Mouse (Mus musculus) MEL (cell line): ENCODE results near the gene Bbof1. TPM values are rescaled to one million over a fixed set of nuclear protein-coding genes. Genes with fewer than 3 reads are reported as not detected.

Source experiments
- DNase-seq: peaks from one replicate; pipeline ENCODE4 v3.0.0; 2011; ENCODE audit warnings: low read depth, low spot score
- H3K27ac ChIP-seq: 2 replicates; pipeline ENCODE4 v1.5.1; 2012; ENCODE audit warnings: low read depth, mild to moderate bottlenecking, control low read depth, low read length, moderate library complexity; ENCODE audit not compliant: control insufficient read depth
- H3K27me3 ChIP-seq, 2 experiments: fragments of 150-350 bp in 1 of 2; sonication (generic) in 1 of 2; 2 replicates each; pipeline ENCODE4 v1.6.1; 2012; ENCODE audit warnings: low read length in 2 of 2, mild to moderate bottlenecking in 2 of 2, improper control_type of control experiment in 1 of 2, moderate library complexity in 1 of 2; ENCODE audit not compliant: insufficient read depth in 2 of 2, control insufficient read depth in 1 of 2
- H3K36me3 ChIP-seq, 2 experiments: 2 replicates each; pipeline ENCODE4 v1.6.1; 2012 to 2014; ENCODE audit warnings: low read length in 2 of 2, improper control_type of control experiment in 1 of 2, inconsistent platforms in 1 of 2, mild to moderate bottlenecking in 1 of 2; ENCODE audit not compliant: insufficient read depth in 2 of 2, control insufficient read depth in 1 of 2
- H3K4me1 ChIP-seq, 2 experiments: fragments of 150-350 bp in 1 of 2; sonication (generic) in 1 of 2; 2 replicates each; pipeline ENCODE4 v1.6.1; 2012; ENCODE audit warnings: low read length in 2 of 2, improper control_type of control experiment in 1 of 2, mild to moderate bottlenecking in 1 of 2; ENCODE audit not compliant: insufficient read depth in 2 of 2, control insufficient read depth in 1 of 2
- H3K4me3 ChIP-seq, 2 experiments: fragments of 150-350 bp in 1 of 2; sonication (generic) in 1 of 2; 2 replicates each; pipeline ENCODE4 v1.5.1; 2012; ENCODE audit warnings: low read depth in 2 of 2, low read length in 2 of 2, mild to moderate bottlenecking in 2 of 2, moderate library complexity in 2 of 2, control low read depth in 1 of 2, improper control_type of control experiment in 1 of 2; ENCODE audit not compliant: control insufficient read depth in 1 of 2, insufficient read depth in 1 of 2
- H3K79me2 ChIP-seq: 2 replicates; pipeline ENCODE4 v1.6.1; 2012; ENCODE audit warnings: mild to moderate bottlenecking, low read length, moderate library complexity; ENCODE audit not compliant: control insufficient read depth, poor library complexity, insufficient read depth
- H3K9ac ChIP-seq: 2 replicates; pipeline ENCODE4 v1.6.1; 2012; ENCODE audit warnings: low read depth, mild to moderate bottlenecking, control low read depth, low read length, moderate library complexity; ENCODE audit not compliant: control insufficient read depth, poor library complexity, severe bottlenecking
- H3K9me3 ChIP-seq: fragments of 150-350 bp; sonication (generic); replicated peaks from 2 replicates; pipeline ENCODE4 v1.6.1; 2012; ENCODE audit warnings: mild to moderate bottlenecking, low read length, improper control_type of control experiment, moderate library complexity; ENCODE audit not compliant: insufficient read depth
- BHLHE40 ChIP-seq: IDR thresholded peaks from 2 replicates; pipeline ENCODE4 v1.6.1; 2012; ENCODE audit warnings: low read depth, mild to moderate bottlenecking, inconsistent platforms, low read length, improper control_type of control experiment, borderline replicate concordance
- E2F4 ChIP-seq: IDR thresholded peaks from 2 replicates; pipeline ENCODE4 v1.6.1; 2011; ENCODE audit warnings: low read depth, low read length, improper control_type of control experiment, borderline replicate concordance
- ETS1 ChIP-seq: IDR thresholded peaks from 2 replicates; pipeline ENCODE4 v1.6.1; 2012; ENCODE audit warnings: low read depth, mild to moderate bottlenecking, inconsistent platforms, low read length, improper control_type of control experiment, moderate library complexity
- JUND ChIP-seq: IDR thresholded peaks from 2 replicates; pipeline ENCODE4 v1.6.1; 2011; ENCODE audit warnings: low read depth, mild to moderate bottlenecking, improper control_type of control experiment, low read length
- MEF2A ChIP-seq: IDR thresholded peaks from 2 replicates; pipeline ENCODE4 v1.6.1; 2014; ENCODE audit warnings: low read depth, mild to moderate bottlenecking, inconsistent platforms, low read length, improper control_type of control experiment; ENCODE audit not compliant: poor library complexity, insufficient replicate concordance, severe bottlenecking; ENCODE audit errors: extremely low read depth
- MXI1 ChIP-seq: IDR thresholded peaks from 2 replicates; pipeline ENCODE4 v1.6.1; 2011; ENCODE audit warnings: mild to moderate bottlenecking, low read depth, low read length, improper control_type of control experiment
- MYB ChIP-seq: IDR thresholded peaks from 2 replicates; pipeline ENCODE4 v1.6.1; 2011; ENCODE audit warnings: mild to moderate bottlenecking, low read depth, low read length, improper control_type of control experiment
- POLR2A ChIP-seq, 2 experiments: IDR thresholded peaks; 2 replicates each; pipeline ENCODE4 v1.6.1; 2011 to 2012; ENCODE audit warnings: low read length in 2 of 2, mild to moderate bottlenecking in 2 of 2, control low read depth in 1 of 2, improper control_type of control experiment in 1 of 2, low read depth in 1 of 2, moderate library complexity in 1 of 2; ENCODE audit not compliant: control insufficient read depth in 1 of 2, insufficient read depth in 1 of 2, poor library complexity in 1 of 2
- POLR2AphosphoS5 ChIP-seq: IDR thresholded peaks from 2 replicates; pipeline ENCODE4 v1.6.1; 2012; ENCODE audit warnings: low read depth, borderline replicate concordance, mild to moderate bottlenecking, inconsistent platforms, low read length, moderate library complexity, mixed read lengths
- SIN3A ChIP-seq: IDR thresholded peaks from 2 replicates; pipeline ENCODE4 v1.6.1; 2012; ENCODE audit warnings: low read length, improper control_type of control experiment, inconsistent platforms
- TAL1 ChIP-seq: IDR thresholded peaks from 2 replicates; pipeline ENCODE4 v1.6.1; 2012; ENCODE audit warnings: mild to moderate bottlenecking, inconsistent platforms, low read length, moderate library complexity, mixed read lengths
- UBTF ChIP-seq: IDR thresholded peaks from 2 replicates; pipeline ENCODE4 v1.6.1; 2012; ENCODE audit warnings: low read depth, mild to moderate bottlenecking, inconsistent platforms, low read length, improper control_type of control experiment, moderate library complexity, borderline replicate concordance; ENCODE audit not compliant: insufficient read depth
- USF1 ChIP-seq: IDR thresholded peaks from 2 replicates; pipeline ENCODE4 v1.6.1; 2014; ENCODE audit warnings: low read depth, mild to moderate bottlenecking, inconsistent platforms, low read length, improper control_type of control experiment, moderate library complexity
- USF2 ChIP-seq, 2 experiments: IDR thresholded peaks; 2 replicates each; pipeline ENCODE4 v1.6.1; 2011 to 2012; ENCODE audit warnings: improper control_type of control experiment in 2 of 2, low read length in 2 of 2, borderline replicate concordance in 1 of 2, inconsistent platforms in 1 of 2, low read depth in 1 of 2, mild to moderate bottlenecking in 1 of 2; ENCODE audit not compliant: insufficient read depth in 1 of 2
- ZC3H11A ChIP-seq: IDR thresholded peaks from 2 replicates; pipeline ENCODE4 v1.6.1; 2012; ENCODE audit warnings: low read depth, mild to moderate bottlenecking, inconsistent platforms, low read length, improper control_type of control experiment
- polyA plus RNA-seq, 2 experiments: library from polyadenylated mRNA; stranded (reverse) in 1 of 2; unstranded in 1 of 2; fragments of >175 nt in 1 of 2; fragments of >200 nt in 1 of 2; gene quantifications; 2 replicates each; pipeline versions ENCODE4 v1.2.1 to v1.2.4; 2012; ENCODE audit warnings: low replicate concordance in 2 of 2, low read depth in 1 of 2; ENCODE audit not compliant: insufficient read length in 2 of 2, insufficient read depth in 1 of 2, missing spikeins in 1 of 2
- total RNA-seq: library from RNA; depleted of rRNA; stranded (reverse); fragments of 300-350 nt; gene quantifications from 2 replicates; pipeline ENCODE4 v1.2.3, GENCODE M21; 2012

Gene Bbof1
- total and polyA plus RNA-seq, 3 experiments: 0.81 to 1.3 TPM; not detected in 1

GRCm38 (mm10) chr12:84373831-84374481, 34.9 kb upstream of the Bbof1 start:
- no peak overlapping the region for H3K9ac ChIP-seq
- no peak for DNase-seq
- no peaks in the 10 kb centered on the region for H3K4me1 ChIP-seq
- TF ChIP-seq POLR2A (IDR thresholded peaks at IDR 0.05; ENCODE audit: control insufficient read depth in 1 of 2, insufficient read depth in 1 of 2, low read depth in 1 of 2, low read length in 2 of 2, poor library complexity in 1 of 2) (no peak), USF1 (no peak), TAL1 (no peak), JUND (no peak), ETS1 (no peak)
- H3K27ac ChIP-seq: no peak overlapping the region
- no peaks in the 10 kb centered on the region for H3K79me2 ChIP-seq
- no peaks in the 10 kb centered on the region for H3K27me3 ChIP-seq
- no peak overlapping the region for H3K4me3 ChIP-seq
- no peaks in the 10 kb centered on the region for H3K9me3 ChIP-seq
- peaks cover 0 to 4% of the 10 kb centered on the region in 2 experiments; a peak in 1 of 4 replicates for H3K36me3 ChIP-seq

GRCm38 (mm10) chr12:84382369-84382768, 26.5 kb upstream of the Bbof1 start:
- H3K9me3 ChIP-seq: no peaks in the 10 kb centered on the region
- TF ChIP-seq POLR2A (IDR thresholded peaks at IDR 0.05; ENCODE audit: control insufficient read depth in 1 of 2, insufficient read depth in 1 of 2, low read depth in 1 of 2, low read length in 2 of 2, poor library complexity in 1 of 2): no peak
- no peak for TF ChIP-seq USF2 (IDR thresholded peaks at IDR 0.05; ENCODE audit: borderline replicate concordance in 1 of 2, insufficient read depth in 1 of 2, low read depth in 1 of 2, low read length in 2 of 2)
- no peak for TF ChIP-seq MXI1
- TF ChIP-seq BHLHE40: no peak
- no peak for TF ChIP-seq E2F4
- no peak for TF ChIP-seq ZC3H11A
- no peak for TF ChIP-seq UBTF
- no peak for TF ChIP-seq MEF2A
- no peak for TF ChIP-seq MYB
- no peak for TF ChIP-seq POLR2AphosphoS5
- no peak for TF ChIP-seq SIN3A
- TF ChIP-seq USF1: no peak
- H3K27ac ChIP-seq: no peak overlapping the region
- H3K9ac ChIP-seq: no peak overlapping the region
- no peak for DNase-seq
- peaks cover 0 to 10% of the 10 kb centered on the region in 2 experiments; a peak in 2 of 4 replicates for H3K36me3 ChIP-seq
- H3K79me2 ChIP-seq: no peaks in the 10 kb centered on the region
- H3K4me1 ChIP-seq: peaks cover 0 to 8% of the 10 kb centered on the region in 2 experiments; a peak in 3 of 4 replicates
- no peaks in the 10 kb centered on the region for H3K27me3 ChIP-seq
- H3K4me3 ChIP-seq: no peak overlapping the region
